Mouse (Mus musculus): Measurements from ENCODE around the gene Cnn1. TPM values are rescaled to one million over a fixed set of nuclear protein-coding genes. Genes with fewer than 3 reads are reported as not detected.

Gene Cnn1
- polyA plus RNA-seq, 1 experiment from 2014 or later: 1,082 TPM

DNA sequence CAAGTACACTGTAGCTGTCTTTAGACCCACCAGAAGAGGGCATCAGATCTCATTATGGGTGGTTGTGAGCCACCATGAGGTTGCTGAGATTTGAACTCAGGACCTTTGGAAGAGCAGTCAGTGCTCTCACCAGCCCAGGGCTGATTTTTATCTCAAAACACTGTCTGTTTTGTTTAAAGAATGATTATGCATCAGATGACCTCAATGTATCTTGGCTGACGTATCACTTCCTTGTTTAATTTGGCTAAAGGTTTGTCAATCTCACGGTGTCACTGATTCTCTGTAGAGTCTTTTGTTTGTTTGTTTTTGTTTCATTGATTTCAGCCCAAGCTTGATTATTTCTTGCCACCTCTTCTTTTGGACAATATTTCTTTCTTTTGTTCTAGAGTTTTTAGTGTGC, 51.9 kb downstream of the Cnn1 start:
- no peak overlapping the region for H3K9ac ChIP-seq (ENCODE audit: low read length)
- H3K4me2 ChIP-seq (replicated peaks; ENCODE audit: low read depth): no peak overlapping the region
- DNase-seq (ENCODE audit: low spot score): no peak
- H3K4me1 ChIP-seq (replicated peaks; ENCODE audit: control insufficient read depth, insufficient read depth): no peaks in the 10 kb centered on the region
- 51% methylated on average over 2 of the region's 2 CpGs for WGBS
- no peaks in the 10 kb centered on the region for H3K36me3 ChIP-seq (ENCODE audit: control insufficient read depth, insufficient read depth, low read length)
- no peak for ATAC-seq (ENCODE audit: low FRiP score, low TSS enrichment)
- TF ChIP-seq EP300 (optimal IDR thresholded peaks at IDR 0.05) (no peak), CTCF (IDR thresholded peaks at IDR 0.05; ENCODE audit: low read depth) (no peak)
- H3K9me3 ChIP-seq (ENCODE audit: control insufficient read depth, low read length): no peaks in the 10 kb centered on the region
- H3K27ac ChIP-seq (replicated peaks): no peak overlapping the region
- no peak overlapping the region for H3K4me3 ChIP-seq (ENCODE audit: low read depth, low read length)
- H3K27me3 ChIP-seq (ENCODE audit: control insufficient read depth, insufficient read depth, low read length): no peaks in the 10 kb centered on the region

DNA sequence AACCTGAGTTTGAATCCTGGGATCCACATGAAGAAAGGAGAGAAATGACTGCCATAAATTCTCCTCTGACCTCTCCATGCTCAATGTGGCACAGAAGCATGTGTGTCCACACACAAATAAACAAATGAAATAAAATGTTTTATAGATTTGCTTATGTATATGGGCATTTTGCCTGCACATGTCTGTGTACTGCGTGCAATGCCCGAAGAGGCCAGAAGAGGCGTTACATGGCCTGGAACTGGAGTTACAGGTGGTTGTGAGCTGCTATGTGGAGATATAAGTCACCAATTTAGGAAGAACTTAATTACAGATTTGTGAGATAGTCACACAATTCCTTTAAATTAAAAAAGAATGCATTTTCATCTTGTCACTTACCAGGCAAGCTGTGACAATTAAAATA, 54.8 kb downstream of the Cnn1 start:
- Histone ChIP-seq H3K4me2 (replicated peaks; ENCODE audit: low read depth) (no peak overlapping the region), H3K27me3 (ENCODE audit: control insufficient read depth, insufficient read depth, low read length) (no peaks in the 10 kb centered on the region), H3K9ac (ENCODE audit: low read length) (no peak overlapping the region), H3K9me3 (ENCODE audit: control insufficient read depth, low read length) (no peaks in the 10 kb centered on the region), H3K4me3 (ENCODE audit: low read depth, low read length) (no peak overlapping the region), H3K27ac (replicated peaks) (no peak overlapping the region), H3K36me3 (ENCODE audit: control insufficient read depth, insufficient read depth, low read length) (no peaks in the 10 kb centered on the region), H3K4me1 (replicated peaks; ENCODE audit: control insufficient read depth, insufficient read depth) (0 out of 2 replicates have a peak, but pooled peaks cover 5% of the 10 kb centered on the region)
- TF ChIP-seq EP300 (optimal IDR thresholded peaks at IDR 0.05) (no peak), CTCF (IDR thresholded peaks at IDR 0.05; ENCODE audit: low read depth) (peak; percentile 14; the same call in 1 of the 2 replicates)
- 91% methylated on average over 3 of the region's 3 CpGs for WGBS
- no peak for DNase-seq (ENCODE audit: low spot score)
- no peak for ATAC-seq (ENCODE audit: low FRiP score, low TSS enrichment)

DNA sequence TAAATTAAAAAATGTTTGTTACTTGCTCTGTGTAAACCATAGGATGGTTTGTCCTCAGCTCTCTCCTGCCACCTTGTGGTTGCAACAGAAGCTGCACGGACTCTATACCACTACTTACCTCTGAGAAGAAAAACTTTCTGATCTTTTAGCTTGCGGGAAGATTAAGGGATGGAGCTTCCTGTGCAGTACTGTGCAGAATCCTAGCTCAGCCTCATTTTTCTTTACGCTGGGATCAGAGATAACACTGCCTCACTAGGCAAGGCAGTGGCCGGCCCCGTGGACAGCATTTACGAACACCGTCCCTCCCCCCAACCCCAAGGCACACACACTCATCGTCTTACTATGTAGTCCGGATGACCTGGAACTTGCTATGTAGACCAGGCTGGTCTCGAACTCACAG, 56.6 kb downstream of the Cnn1 start:
- no peaks in the 10 kb centered on the region for H3K36me3 ChIP-seq (ENCODE audit: control insufficient read depth, insufficient read depth, low read length)
- no peak overlapping the region for H3K4me3 ChIP-seq (ENCODE audit: low read depth, low read length)
- TF ChIP-seq CTCF (IDR thresholded peaks at IDR 0.05; ENCODE audit: low read depth) (peak; percentile 88), EP300 (optimal IDR thresholded peaks at IDR 0.05) (no peak)
- no peaks in the 10 kb centered on the region for H3K9me3 ChIP-seq (ENCODE audit: control insufficient read depth, low read length)
- ATAC-seq (ENCODE audit: low FRiP score, low TSS enrichment): peak; percentile 22
- H3K27ac ChIP-seq (replicated peaks): no peak overlapping the region
- H3K4me2 ChIP-seq (replicated peaks; ENCODE audit: low read depth): peak overlapping the region; percentile 27; the same call in 1 of the 2 replicates
- peak; percentile 73 for DNase-seq (ENCODE audit: low spot score)
- WGBS: 20% methylated on average over 10 of the region's 10 CpGs
- no peaks in the 10 kb centered on the region for H3K27me3 ChIP-seq (ENCODE audit: control insufficient read depth, insufficient read depth, low read length)
- no peak overlapping the region; the same call in 1 of the 2 replicates for H3K9ac ChIP-seq (ENCODE audit: low read length)
- H3K4me1 ChIP-seq (replicated peaks; ENCODE audit: control insufficient read depth, insufficient read depth): 0 out of 2 replicates have a peak, but pooled peaks cover 5% of the 10 kb centered on the region

DNA sequence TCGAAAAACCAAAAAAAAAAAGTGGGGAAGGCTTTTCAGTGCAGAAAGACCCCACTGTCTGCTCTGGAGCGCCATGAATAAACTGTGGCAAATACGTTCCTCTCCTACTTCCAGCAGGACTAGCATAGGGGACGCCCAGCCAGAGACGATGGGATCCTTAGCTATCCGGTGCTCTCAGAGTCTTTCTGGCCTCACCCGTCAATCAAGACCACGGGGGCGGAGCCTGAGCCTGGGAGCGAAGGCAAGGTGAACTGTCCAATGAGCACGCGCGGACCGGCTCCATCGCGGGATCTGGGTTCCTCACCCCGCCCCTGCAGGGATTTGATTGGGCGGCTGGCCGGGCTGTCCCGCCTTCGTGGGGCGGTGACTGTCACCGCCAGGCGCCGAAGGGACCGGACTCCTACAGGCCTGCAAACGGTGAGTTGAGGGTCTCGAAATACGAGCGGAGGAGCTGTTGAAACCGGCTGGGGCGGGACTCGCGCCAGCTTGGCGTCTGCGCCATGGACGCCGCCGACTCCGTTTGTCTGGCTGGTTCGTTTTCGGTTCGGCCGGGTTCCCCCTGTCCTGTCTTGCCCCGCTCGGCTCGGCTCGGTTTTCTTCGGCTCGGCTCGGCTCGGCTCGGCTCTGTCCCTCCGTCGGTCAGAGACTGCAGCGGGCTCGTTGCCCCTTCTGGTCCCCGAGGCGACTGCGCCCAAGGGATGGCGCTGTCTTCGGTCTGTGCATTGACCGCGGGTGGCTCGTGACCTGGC, 57.7 kb downstream of the Cnn1 start, which contains the start of gene Pigyl:
Gene Pigyl (plus strand): TSS at position 350 of the 749 bp plus-strand sequence.
- peak; percentile 59 for TF ChIP-seq CTCF (IDR thresholded peaks at IDR 0.05; ENCODE audit: low read depth)
- no peak for TF ChIP-seq EP300 (optimal IDR thresholded peaks at IDR 0.05)
- ATAC-seq (ENCODE audit: low FRiP score, low TSS enrichment): peak; percentile 98
- under 1% methylated on average over 65 of the region's 65 CpGs for WGBS
- H3K27me3 ChIP-seq (ENCODE audit: control insufficient read depth, insufficient read depth, low read length): no peaks in the 10 kb centered on the region
- peak; percentile 99 for DNase-seq (ENCODE audit: low spot score)
- H3K9me3 ChIP-seq (ENCODE audit: control insufficient read depth, low read length): no peaks in the 10 kb centered on the region
- peak within 1 kb of the TSS; percentile 65 for H3K4me3 ChIP-seq (ENCODE audit: low read depth, low read length)
- peak within 1 kb of the TSS; percentile 72 for H3K4me2 ChIP-seq (replicated peaks; ENCODE audit: low read depth)
- peak within 1 kb of the TSS; percentile 93 for H3K27ac ChIP-seq (replicated peaks)
- no peaks in the 10 kb centered on the region for H3K36me3 ChIP-seq (ENCODE audit: control insufficient read depth, insufficient read depth, low read length)
- H3K9ac ChIP-seq (ENCODE audit: low read length): peak within 1 kb of the TSS; percentile 93
- H3K4me1 ChIP-seq (replicated peaks; ENCODE audit: control insufficient read depth, insufficient read depth): 0 out of 2 replicates have a peak, but pooled peaks cover 5% of the 10 kb centered on the region

DNA sequence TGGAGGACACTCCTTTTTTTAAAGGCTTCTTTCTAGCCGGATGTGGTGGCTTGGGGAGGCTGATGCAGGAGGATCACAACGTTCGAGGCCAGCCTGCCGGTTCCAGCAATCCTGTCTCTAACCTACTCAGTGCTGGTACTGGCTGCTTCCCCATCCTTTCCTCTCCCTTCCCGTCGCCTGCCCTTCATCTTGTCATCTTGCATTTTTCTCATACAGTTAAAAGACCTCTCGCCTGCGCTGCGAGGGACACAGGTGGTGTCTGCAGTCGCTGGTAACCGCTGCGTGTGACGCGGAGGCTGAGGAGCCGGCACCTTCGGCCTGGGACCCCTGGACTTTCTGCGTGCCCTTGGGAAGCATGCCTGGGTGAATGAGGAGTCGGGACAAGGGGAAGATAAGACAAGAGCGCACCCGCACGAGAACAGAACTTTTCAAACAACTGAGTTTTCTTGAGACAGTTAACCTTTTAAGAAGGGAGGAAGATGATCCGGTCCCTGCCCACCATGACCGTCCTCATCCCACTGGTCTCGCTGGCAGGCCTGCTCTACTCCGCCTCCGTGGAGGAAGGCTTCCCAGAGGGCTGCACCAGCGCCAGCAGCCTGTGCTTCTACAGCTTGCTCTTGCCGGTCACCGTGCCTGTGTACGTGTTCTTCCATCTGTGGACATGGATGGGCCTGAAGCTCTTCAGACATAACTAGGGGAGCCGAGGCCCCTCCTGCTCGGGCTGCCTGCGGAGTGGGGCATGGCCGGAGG, 58.7 kb downstream of the Cnn1 start:
- Histone ChIP-seq H3K9ac (ENCODE audit: low read length) (peak overlapping the region; percentile 93), H3K27me3 (ENCODE audit: control insufficient read depth, insufficient read depth, low read length) (no peaks in the 10 kb centered on the region), H3K4me2 (replicated peaks; ENCODE audit: low read depth) (peak overlapping the region; percentile 72), H3K4me1 (replicated peaks; ENCODE audit: control insufficient read depth, insufficient read depth) (0 out of 2 replicates have a peak, but pooled peaks cover 5% of the 10 kb centered on the region), H3K9me3 (ENCODE audit: control insufficient read depth, low read length) (no peaks in the 10 kb centered on the region), H3K36me3 (ENCODE audit: control insufficient read depth, insufficient read depth, low read length) (no peaks in the 10 kb centered on the region), H3K4me3 (ENCODE audit: low read depth, low read length) (peak overlapping the region; percentile 65), H3K27ac (replicated peaks) (peak overlapping the region; percentile 93; the same call in 1 of the 2 replicates)
- no peak for DNase-seq (ENCODE audit: low spot score)
- TF ChIP-seq EP300 (optimal IDR thresholded peaks at IDR 0.05) (no peak), CTCF (IDR thresholded peaks at IDR 0.05; ENCODE audit: low read depth) (no peak)
- ATAC-seq (ENCODE audit: low FRiP score, low TSS enrichment): no peak
- 68% methylated on average over 34 of the region's 34 CpGs for WGBS

Small RNAs within 50 kb of the gene (microRNA-seq; reads per million reads assigned to microRNA genes)
- not detected for gene Mir7084

Other genes with a start within 250 kb of the Cnn1 start
- 13.5 and 14.1 TPM in 2 replicates for gene Dock6, start 246.6 kb upstream of the Cnn1 start, polyA plus RNA-seq (2015; fragmentation: Nextera tagmentation; extraction: Ambion mirVana)
- 130 and 137 TPM in 2 replicates for gene Rab3d, start 181.0 kb upstream of the Cnn1 start, polyA plus RNA-seq (2015; fragmentation: Nextera tagmentation; extraction: Ambion mirVana)
- gene Ccdc159, start 171.7 kb upstream of the Cnn1 start, polyA plus RNA-seq (2015; fragmentation: Nextera tagmentation; extraction: Ambion mirVana): 1.1 and 1.9 TPM in 2 replicates
- gene Tmem205, start 171.7 kb upstream of the Cnn1 start, polyA plus RNA-seq (2015; fragmentation: Nextera tagmentation; extraction: Ambion mirVana): 95.0 and 95.7 TPM in 2 replicates
- 2.7 and 4.1 TPM in 2 replicates for gene Plppr2, start 162.2 kb upstream of the Cnn1 start, polyA plus RNA-seq (2015; fragmentation: Nextera tagmentation; extraction: Ambion mirVana)
- 4.2 and 5.4 TPM in 2 replicates for gene Swsap1, start 143.5 kb upstream of the Cnn1 start, polyA plus RNA-seq (2015; fragmentation: Nextera tagmentation; extraction: Ambion mirVana)
- gene Epor, start 135.7 kb upstream of the Cnn1 start, polyA plus RNA-seq (2015; fragmentation: Nextera tagmentation; extraction: Ambion mirVana): 2.8 and 3.4 TPM in 2 replicates
- 2.7 and 2.9 TPM in 2 replicates for gene Rgl3, start 109.8 kb upstream of the Cnn1 start, polyA plus RNA-seq (2015; fragmentation: Nextera tagmentation; extraction: Ambion mirVana)
- 0.07 and 0.19 TPM in 2 replicates for gene Ccdc151, start 96.6 kb upstream of the Cnn1 start, polyA plus RNA-seq (2015; fragmentation: Nextera tagmentation; extraction: Ambion mirVana)
- 45.0 and 48.4 TPM in 2 replicates for gene Prkcsh, start 96.4 kb upstream of the Cnn1 start, polyA plus RNA-seq (2015; fragmentation: Nextera tagmentation; extraction: Ambion mirVana)
- gene Elavl3, start 47.2 kb upstream of the Cnn1 start, polyA plus RNA-seq (2015; fragmentation: Nextera tagmentation; extraction: Ambion mirVana): 0.73 and 1.1 TPM in 2 replicates
- gene Gm49318, start 28.0 kb upstream of the Cnn1 start, polyA plus RNA-seq (2015; fragmentation: Nextera tagmentation; extraction: Ambion mirVana): not detected in 2 replicates
- gene Zfp653, start 27.8 kb upstream of the Cnn1 start, polyA plus RNA-seq (2015; fragmentation: Nextera tagmentation; extraction: Ambion mirVana): 4.4 and 5.5 TPM in 2 replicates
- 31.7 and 33.1 TPM in 2 replicates for gene Ecsit, start 13.8 kb upstream of the Cnn1 start, polyA plus RNA-seq (2015; fragmentation: Nextera tagmentation; extraction: Ambion mirVana)
- gene Elof1, start 18.0 kb downstream of the Cnn1 start, polyA plus RNA-seq (2015; fragmentation: Nextera tagmentation; extraction: Ambion mirVana): 119 TPM in 2 replicates
- gene Acp5, start 36.5 kb downstream of the Cnn1 start, polyA plus RNA-seq (2015; fragmentation: Nextera tagmentation; extraction: Ambion mirVana): 41.5 and 42.9 TPM in 2 replicates
- 99.2 and 106 TPM in 2 replicates for gene Pigyl, start 57.6 kb downstream of the Cnn1 start, polyA plus RNA-seq (2015; fragmentation: Nextera tagmentation; extraction: Ambion mirVana)
- 0.47 and 0.61 TPM in 2 replicates for gene Zfp872, start 88.9 kb downstream of the Cnn1 start, polyA plus RNA-seq (2015; fragmentation: Nextera tagmentation; extraction: Ambion mirVana)
- 12.2 and 12.9 TPM in 2 replicates for gene Zfp809, start 126.5 kb downstream of the Cnn1 start, polyA plus RNA-seq (2015; fragmentation: Nextera tagmentation; extraction: Ambion mirVana)
- gene Zfp599, start 160.7 kb downstream of the Cnn1 start, polyA plus RNA-seq (2015; fragmentation: Nextera tagmentation; extraction: Ambion mirVana): 1.2 and 1.4 TPM in 2 replicates
- 10.1 and 10.2 TPM in 2 replicates for gene Zfp810, start 208.4 kb downstream of the Cnn1 start, polyA plus RNA-seq (2015; fragmentation: Nextera tagmentation; extraction: Ambion mirVana)